Mouse (Mus musculus): ENCODE results near the gene Cenpk.

- TF ChIP-seq CTCF (IDR thresholded peaks at IDR 0.05) = no peak
- TF ChIP-seq EP300 (IDR thresholded peaks at IDR 0.05) = no peak
Observed at GRCm38 (mm10) chr13:104227478-104227877, 933 bp upstream of the Cenpk start.
